Mouse (Mus musculus) G1E (cell line): ENCODE measurements around the gene Scnn1b.

Experiments
- CTCF ChIP-seq: IDR thresholded peaks from 2 replicates; pipeline ENCODE4 v1.5.1; 2012; ENCODE audit warnings: low read depth, low read length, inconsistent platforms, mixed read lengths
- GATA1 ChIP-seq: IDR thresholded peaks from 2 replicates; pipeline ENCODE4 v1.6.1; 2012; ENCODE audit warnings: borderline replicate concordance, low read length, inconsistent platforms, mixed read lengths

DNA sequence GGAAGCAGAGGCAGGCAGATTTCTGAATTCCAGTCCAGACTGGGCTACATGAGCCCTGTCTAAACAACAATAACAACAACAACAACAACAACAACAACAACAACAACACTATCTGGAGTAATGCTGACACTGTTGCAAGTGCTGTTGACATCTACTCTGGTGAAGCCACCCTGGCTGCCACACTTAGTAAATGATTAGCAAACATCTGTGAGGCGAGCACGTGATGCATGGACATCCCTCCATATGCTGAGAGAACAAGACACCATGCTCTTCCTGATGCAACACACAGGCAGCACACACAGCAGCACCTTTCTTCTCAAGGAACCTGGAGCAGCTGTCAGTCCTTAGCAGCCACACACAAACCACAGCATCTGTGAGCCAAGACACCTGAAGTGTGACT, 63.0 kb downstream of the Scnn1b start:
- no peak for TF ChIP-seq CTCF
- no peak for TF ChIP-seq GATA1
